Mouse (Mus musculus) MEL (cell line): ENCODE results near the gene Adh1. TPM values are rescaled to one million over a fixed set of nuclear protein-coding genes. Genes with fewer than 3 reads are reported as not detected.

ENCODE experiments used
- DNase-seq: peaks from one replicate; pipeline ENCODE4 v3.0.0; 2011; ENCODE audit warnings: low read depth, low spot score
- H3K27ac ChIP-seq: 2 replicates; pipeline ENCODE4 v1.5.1; 2012; ENCODE audit warnings: low read depth, mild to moderate bottlenecking, control low read depth, low read length, moderate library complexity; ENCODE audit not compliant: control insufficient read depth
- H3K27me3 ChIP-seq, 2 experiments: fragments of 150-350 bp in 1 of 2; sonication (generic) in 1 of 2; 2 replicates each; pipeline ENCODE4 v1.6.1; 2012; ENCODE audit warnings: low read length in 2 of 2, mild to moderate bottlenecking in 2 of 2, improper control_type of control experiment in 1 of 2, moderate library complexity in 1 of 2; ENCODE audit not compliant: insufficient read depth in 2 of 2, control insufficient read depth in 1 of 2
- H3K36me3 ChIP-seq, 2 experiments: 2 replicates each; pipeline ENCODE4 v1.6.1; 2012 to 2014; ENCODE audit warnings: low read length in 2 of 2, improper control_type of control experiment in 1 of 2, inconsistent platforms in 1 of 2, mild to moderate bottlenecking in 1 of 2; ENCODE audit not compliant: insufficient read depth in 2 of 2, control insufficient read depth in 1 of 2
- H3K4me1 ChIP-seq, 2 experiments: fragments of 150-350 bp in 1 of 2; sonication (generic) in 1 of 2; 2 replicates each; pipeline ENCODE4 v1.6.1; 2012; ENCODE audit warnings: low read length in 2 of 2, improper control_type of control experiment in 1 of 2, mild to moderate bottlenecking in 1 of 2; ENCODE audit not compliant: insufficient read depth in 2 of 2, control insufficient read depth in 1 of 2
- H3K4me3 ChIP-seq, 2 experiments: fragments of 150-350 bp in 1 of 2; sonication (generic) in 1 of 2; 2 replicates each; pipeline ENCODE4 v1.5.1; 2012; ENCODE audit warnings: low read depth in 2 of 2, low read length in 2 of 2, mild to moderate bottlenecking in 2 of 2, moderate library complexity in 2 of 2, control low read depth in 1 of 2, improper control_type of control experiment in 1 of 2; ENCODE audit not compliant: control insufficient read depth in 1 of 2, insufficient read depth in 1 of 2
- H3K79me2 ChIP-seq: 2 replicates; pipeline ENCODE4 v1.6.1; 2012; ENCODE audit warnings: mild to moderate bottlenecking, low read length, moderate library complexity; ENCODE audit not compliant: control insufficient read depth, poor library complexity, insufficient read depth
- H3K9ac ChIP-seq: 2 replicates; pipeline ENCODE4 v1.6.1; 2012; ENCODE audit warnings: low read depth, mild to moderate bottlenecking, control low read depth, low read length, moderate library complexity; ENCODE audit not compliant: control insufficient read depth, poor library complexity, severe bottlenecking
- H3K9me3 ChIP-seq: fragments of 150-350 bp; sonication (generic); replicated peaks from 2 replicates; pipeline ENCODE4 v1.6.1; 2012; ENCODE audit warnings: mild to moderate bottlenecking, low read length, improper control_type of control experiment, moderate library complexity; ENCODE audit not compliant: insufficient read depth
- CHD2 ChIP-seq: IDR thresholded peaks from 2 replicates; pipeline ENCODE4 v1.6.1; 2011; ENCODE audit warnings: low read length, improper control_type of control experiment
- E2F4 ChIP-seq: IDR thresholded peaks from 2 replicates; pipeline ENCODE4 v1.6.1; 2011; ENCODE audit warnings: low read depth, low read length, improper control_type of control experiment, borderline replicate concordance
- EP300 ChIP-seq, 2 experiments: IDR thresholded peaks; 2 replicates each; pipeline ENCODE4 v1.6.1; 2011; ENCODE audit warnings: improper control_type of control experiment in 2 of 2, low read length in 2 of 2, low read depth in 1 of 2, mild to moderate bottlenecking in 1 of 2
- MEF2A ChIP-seq: IDR thresholded peaks from 2 replicates; pipeline ENCODE4 v1.6.1; 2014; ENCODE audit warnings: low read depth, mild to moderate bottlenecking, inconsistent platforms, low read length, improper control_type of control experiment; ENCODE audit not compliant: poor library complexity, insufficient replicate concordance, severe bottlenecking; ENCODE audit errors: extremely low read depth
- MXI1 ChIP-seq: IDR thresholded peaks from 2 replicates; pipeline ENCODE4 v1.6.1; 2011; ENCODE audit warnings: mild to moderate bottlenecking, low read depth, low read length, improper control_type of control experiment
- MYB ChIP-seq: IDR thresholded peaks from 2 replicates; pipeline ENCODE4 v1.6.1; 2011; ENCODE audit warnings: mild to moderate bottlenecking, low read depth, low read length, improper control_type of control experiment
- MYC ChIP-seq: IDR thresholded peaks from 2 replicates; pipeline ENCODE4 v1.6.1; 2011; ENCODE audit warnings: low read depth, mild to moderate bottlenecking, low read length, improper control_type of control experiment, moderate library complexity
- POLR2A ChIP-seq, 2 experiments: IDR thresholded peaks; 2 replicates each; pipeline ENCODE4 v1.6.1; 2011 to 2012; ENCODE audit warnings: low read length in 2 of 2, mild to moderate bottlenecking in 2 of 2, control low read depth in 1 of 2, improper control_type of control experiment in 1 of 2, low read depth in 1 of 2, moderate library complexity in 1 of 2; ENCODE audit not compliant: control insufficient read depth in 1 of 2, insufficient read depth in 1 of 2, poor library complexity in 1 of 2
- TBP ChIP-seq: IDR thresholded peaks from 2 replicates; pipeline ENCODE4 v1.8.0; 2011; ENCODE audit warnings: low read depth, low read length, improper control_type of control experiment
- UBTF ChIP-seq: IDR thresholded peaks from 2 replicates; pipeline ENCODE4 v1.6.1; 2012; ENCODE audit warnings: low read depth, mild to moderate bottlenecking, inconsistent platforms, low read length, improper control_type of control experiment, moderate library complexity, borderline replicate concordance; ENCODE audit not compliant: insufficient read depth
- ZC3H11A ChIP-seq: IDR thresholded peaks from 2 replicates; pipeline ENCODE4 v1.6.1; 2012; ENCODE audit warnings: low read depth, mild to moderate bottlenecking, inconsistent platforms, low read length, improper control_type of control experiment
- ZKSCAN1 ChIP-seq: IDR thresholded peaks from 2 replicates; pipeline ENCODE4 v1.6.1; 2012; ENCODE audit warnings: low read depth, mild to moderate bottlenecking, inconsistent platforms, low read length, improper control_type of control experiment, moderate library complexity
- ZNF384 ChIP-seq: IDR thresholded peaks from 2 replicates; pipeline ENCODE4 v1.6.1; 2012; ENCODE audit warnings: low read depth, mild to moderate bottlenecking, inconsistent platforms, low read length, improper control_type of control experiment
- polyA plus RNA-seq, 2 experiments: library from polyadenylated mRNA; stranded (reverse) in 1 of 2; unstranded in 1 of 2; fragments of >175 nt in 1 of 2; fragments of >200 nt in 1 of 2; gene quantifications; 2 replicates each; pipeline versions ENCODE4 v1.2.1 to v1.2.4; 2012; ENCODE audit warnings: low replicate concordance in 2 of 2, low read depth in 1 of 2; ENCODE audit not compliant: insufficient read length in 2 of 2, insufficient read depth in 1 of 2, missing spikeins in 1 of 2
- total RNA-seq: library from RNA; depleted of rRNA; stranded (reverse); fragments of 300-350 nt; gene quantifications from 2 replicates; pipeline ENCODE4 v1.2.3, GENCODE M21; 2012; rRNA removed

Gene Adh1
- total RNA-seq, result 0.15 and 0.23 TPM in 2 replicates
- not detected for polyA plus RNA-seq

GRCm38 (mm10) chr3:138260721-138261669 lies at the start of gene Adh1:
TSS of gene Adh1 (plus strand) at chr3:138260991.
- H3K9ac ChIP-seq, result no peak within 1 kb of the TSS
- no peak for TF ChIP-seq ZC3H11A
- TF ChIP-seq E2F4, result no peak
- TF ChIP-seq, all 39 proteins: peak for 0
- H3K4me3 ChIP-seq, result no peak within 1 kb of the TSS

GRCm38 (mm10) chr3:138212431-138212951 lies 48.3 kb upstream of the Adh1 start:
- Histone ChIP-seq H3K9ac (no peak overlapping the region), H3K79me2 (no peaks in the 10 kb centered on the region), H3K4me1 (peaks cover 0 to 4% of the 10 kb centered on the region in 2 experiments; a peak in 1 of 4 replicates), H3K27me3 (peaks cover 0 to 3% of the 10 kb centered on the region in 2 experiments; a peak in 2 of 4 replicates), H3K9me3 (no peaks in the 10 kb centered on the region), H3K36me3 (no peaks in the 10 kb centered on the region), H3K4me3 (no peak overlapping the region), H3K27ac (no peak overlapping the region)
- no peak for TF ChIP-seq MEF2A
- no peak for TF ChIP-seq UBTF
- no peak for TF ChIP-seq TBP
- no peak for TF ChIP-seq ZKSCAN1
- TF ChIP-seq POLR2A (IDR thresholded peaks at IDR 0.05; ENCODE audit: control insufficient read depth in 1 of 2, insufficient read depth in 1 of 2, low read depth in 1 of 2, low read length in 2 of 2, poor library complexity in 1 of 2), result no peak
- no peak for TF ChIP-seq MXI1
- no peak for TF ChIP-seq EP300 (IDR thresholded peaks at IDR 0.05; ENCODE audit: low read depth in 1 of 2, low read length in 2 of 2)
- no peak for TF ChIP-seq MYC
- TF ChIP-seq MYB, result no peak
- no peak for TF ChIP-seq CHD2
- TF ChIP-seq ZNF384, result no peak
- DNase-seq, result no peak

More at GRCm38 (mm10) chr3:138260721-138261669, at the start of gene Adh1:
- Histone ChIP-seq H3K27me3 (peaks cover 5 to 8% of the 10 kb centered on the region in 2 experiments), H3K27ac (no peak within 1 kb of the TSS), H3K9me3 (no peaks in the 10 kb centered on the region), H3K4me1 (no peaks in the 10 kb centered on the region), H3K36me3 (no peaks in the 10 kb centered on the region), H3K79me2 (no peaks in the 10 kb centered on the region)
- no peak for DNase-seq
